Mouse (Mus musculus) liver, embryonic 16.5 days (tissue): ENCODE measurements around the gene Krtap3-1. TPM values are rescaled to one million over a fixed set of nuclear protein-coding genes. Genes with fewer than 3 reads are reported as not detected.

Experiments
- ATAC-seq: fragments of 200-750 bp; cut with Nextera tagmentation; 2 replicates; pipeline ENCODE4 v1.8.0; 2017; ENCODE audit warnings: low read depth, mild to moderate bottlenecking, moderate number of reproducible peaks, moderate library complexity
- H3K27ac ChIP-seq: fragments of 300-500 bp; sonication (generic); 2 replicates; pipeline ENCODE4 v1.5.1; 2014; ENCODE audit warnings: mild to moderate bottlenecking, low read length
- H3K27me3 ChIP-seq: fragments of 300-500 bp; sonication (generic); 2 replicates; pipeline ENCODE4 v1.6.1; 2014; ENCODE audit warnings: low read depth, low read length, mixed read lengths; ENCODE audit not compliant: control insufficient read depth, insufficient read depth
- H3K36me3 ChIP-seq: fragments of 300-500 bp; sonication (generic); 2 replicates; pipeline ENCODE4 v1.6.1; 2014; ENCODE audit warnings: mild to moderate bottlenecking; ENCODE audit not compliant: control insufficient read depth, insufficient read depth
- H3K4me1 ChIP-seq: fragments of 300-500 bp; sonication (generic); 2 replicates; pipeline ENCODE4 v1.6.1; 2014; ENCODE audit warnings: low read depth, low read length, mixed read lengths; ENCODE audit not compliant: control insufficient read depth
- H3K4me2 ChIP-seq: fragments of 300-500 bp; sonication (generic); 2 replicates; pipeline ENCODE4 v1.6.1; 2014; ENCODE audit warnings: low read depth, low read length, mixed read lengths
- H3K4me3 ChIP-seq: fragments of 300-500 bp; sonication (generic); 2 replicates; pipeline ENCODE4 v1.5.1; 2014; ENCODE audit warnings: low read depth, mild to moderate bottlenecking, low read length
- H3K9ac ChIP-seq: fragments of 300-500 bp; sonication (generic); 2 replicates; pipeline ENCODE4 v1.6.1; 2014; ENCODE audit warnings: low read depth, low read length
- H3K9me3 ChIP-seq: fragments of 300-500 bp; sonication (generic); replicated peaks from 2 replicates; pipeline ENCODE4 v1.6.1; 2016; ENCODE audit warnings: low read length; ENCODE audit not compliant: control insufficient read depth
- WGBS: fragments of 180-500 bp; shearing (Covaris S2); extraction: QIAGEN DNeasy Blood & Tissue Kit; methylation state at CpG from one replicate; pipeline ENCODE4 v1.1.7; 2014; ENCODE audit not compliant: insufficient replicate concordance; 5-methylcytosine and 5-hydroxymethylcytosine counted together
- polyA plus RNA-seq: library from polyadenylated mRNA; unstranded; fragments of >200 nt; fragmentation: Nextera tagmentation; extraction: Ambion mirVana; gene quantifications from 2 replicates; pipeline ENCODE4 v1.2.1, GENCODE M21; 2015

Krtap3-1 gene
- polyA plus RNA-seq, 1 experiment from 2014 or later = not detected

DNA sequence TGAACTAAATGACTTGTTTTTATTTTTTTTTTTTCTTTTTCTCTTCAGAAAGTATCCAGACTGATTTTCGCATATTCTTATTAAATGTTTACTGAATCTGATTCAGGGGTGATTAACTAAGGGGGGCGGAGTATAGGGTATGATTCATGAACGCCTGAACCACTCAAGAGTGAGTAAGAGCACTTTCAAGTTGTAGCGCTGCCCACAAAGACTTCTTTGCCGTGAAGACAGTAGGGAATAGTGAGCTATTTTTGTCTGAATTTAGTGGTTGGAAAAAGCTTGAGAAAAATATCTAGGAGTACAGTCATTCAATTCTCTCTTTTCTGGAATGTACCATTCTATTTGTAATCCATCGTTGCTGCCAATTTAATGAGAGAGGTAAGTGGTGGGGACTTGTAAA lies 15.1 kb upstream of the Krtap3-1 start:
- no peak overlapping the region for H3K9ac ChIP-seq
- no peak overlapping the region for H3K4me3 ChIP-seq
- H3K4me2 ChIP-seq = no peak overlapping the region
- no peaks in the 10 kb centered on the region for H3K27me3 ChIP-seq
- no peak overlapping the region for H3K27ac ChIP-seq
- no peak for ATAC-seq
- no peaks in the 10 kb centered on the region for H3K9me3 ChIP-seq
- 60% methylated on average over 6 of the region's 6 CpGs for WGBS
- H3K36me3 ChIP-seq = no peaks in the 10 kb centered on the region
- H3K4me1 ChIP-seq = no peaks in the 10 kb centered on the region

DNA sequence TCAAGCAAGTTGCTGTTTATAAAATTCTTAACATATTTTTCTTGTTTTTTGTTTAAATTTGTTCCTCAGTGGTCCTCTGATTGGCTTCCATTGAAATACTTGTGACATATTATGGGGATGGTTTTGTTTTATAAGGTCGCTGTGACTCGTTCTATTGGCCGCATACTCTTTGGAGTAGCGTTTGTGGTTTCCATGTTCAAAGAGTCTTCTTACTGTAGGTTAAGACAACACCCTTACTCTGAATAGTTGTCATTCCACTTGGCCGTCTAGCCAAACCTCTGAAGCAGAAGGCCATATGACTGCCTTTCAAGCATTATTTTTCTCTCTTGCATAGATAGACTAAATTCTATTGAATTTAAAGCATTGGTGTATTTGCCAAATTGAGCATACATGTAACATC lies 14.6 kb upstream of the Krtap3-1 start:
- Histone ChIP-seq H3K27me3 (no peaks in the 10 kb centered on the region), H3K27ac (no peak overlapping the region), H3K4me2 (no peak overlapping the region), H3K9me3 (no peaks in the 10 kb centered on the region), H3K36me3 (no peaks in the 10 kb centered on the region), H3K4me1 (no peaks in the 10 kb centered on the region), H3K9ac (no peak overlapping the region), H3K4me3 (no peak overlapping the region)
- 72% methylated on average over 5 of the region's 5 CpGs for WGBS
- ATAC-seq = no peak

DNA sequence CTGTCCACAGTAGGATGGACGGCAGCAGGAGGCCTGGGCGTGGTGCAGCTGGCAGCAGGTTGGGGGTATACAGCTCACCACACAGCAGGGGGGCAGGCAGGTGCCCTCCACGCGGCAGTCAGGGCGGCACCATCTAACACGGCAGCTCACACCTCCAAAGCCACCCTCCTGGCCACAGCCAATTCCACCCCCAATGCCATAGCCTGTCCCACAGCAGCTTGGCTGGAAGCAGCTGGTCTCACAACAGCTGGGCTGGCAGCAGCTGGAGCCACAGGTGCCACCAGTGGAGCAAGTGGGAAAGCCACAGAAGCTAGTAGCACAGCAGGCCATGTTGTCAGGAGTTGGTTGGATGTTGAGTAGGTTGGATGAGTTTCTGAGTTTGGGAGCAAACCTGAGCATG lies 14.2 kb upstream of the Krtap3-1 start, which contains the start of gene Krtap1-5:
Krtap1-5 (minus strand) TSS at position 381 of the 400 bp plus-strand sequence.
- no peak within 1 kb of the TSS for H3K4me2 ChIP-seq
- no peaks in the 10 kb centered on the region for H3K4me1 ChIP-seq
- no peak within 1 kb of the TSS for H3K9ac ChIP-seq
- H3K27ac ChIP-seq = no peak within 1 kb of the TSS
- ATAC-seq = no peak
- WGBS = 77% methylated on average over 6 of the region's 6 CpGs
- H3K4me3 ChIP-seq = no peak within 1 kb of the TSS
- no peaks in the 10 kb centered on the region for H3K36me3 ChIP-seq
- H3K9me3 ChIP-seq = no peaks in the 10 kb centered on the region
- H3K27me3 ChIP-seq = no peaks in the 10 kb centered on the region

DNA sequence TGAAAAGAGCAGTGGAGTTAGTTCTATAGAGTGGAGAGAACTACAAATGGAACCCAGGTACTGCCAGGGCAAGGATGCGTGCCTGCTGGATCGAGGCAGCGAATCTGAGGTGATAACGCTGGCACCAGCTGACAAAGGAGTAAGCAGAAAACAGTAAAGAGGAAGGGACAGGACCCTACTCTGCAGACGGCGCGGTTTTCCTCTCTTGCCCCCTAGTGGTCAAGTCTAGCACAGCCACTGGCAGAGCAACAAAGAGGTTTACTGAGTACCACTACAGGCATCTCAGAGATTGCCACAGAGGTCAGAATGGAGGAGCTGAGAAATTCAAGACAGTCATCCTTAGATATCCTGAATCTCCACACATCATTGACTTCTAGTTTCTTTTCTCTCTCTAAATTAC lies 7.7 kb upstream of the Krtap3-1 start:
- H3K27me3 ChIP-seq = no peaks in the 10 kb centered on the region
- no peak for ATAC-seq
- H3K4me3 ChIP-seq = no peak overlapping the region
- H3K36me3 ChIP-seq = no peaks in the 10 kb centered on the region
- no peaks in the 10 kb centered on the region for H3K9me3 ChIP-seq
- H3K9ac ChIP-seq = no peak overlapping the region
- H3K27ac ChIP-seq = no peak overlapping the region
- no peaks in the 10 kb centered on the region for H3K4me1 ChIP-seq
- H3K4me2 ChIP-seq = no peak overlapping the region
- WGBS = 5% methylated on average over 7 of the region's 7 CpGs

DNA sequence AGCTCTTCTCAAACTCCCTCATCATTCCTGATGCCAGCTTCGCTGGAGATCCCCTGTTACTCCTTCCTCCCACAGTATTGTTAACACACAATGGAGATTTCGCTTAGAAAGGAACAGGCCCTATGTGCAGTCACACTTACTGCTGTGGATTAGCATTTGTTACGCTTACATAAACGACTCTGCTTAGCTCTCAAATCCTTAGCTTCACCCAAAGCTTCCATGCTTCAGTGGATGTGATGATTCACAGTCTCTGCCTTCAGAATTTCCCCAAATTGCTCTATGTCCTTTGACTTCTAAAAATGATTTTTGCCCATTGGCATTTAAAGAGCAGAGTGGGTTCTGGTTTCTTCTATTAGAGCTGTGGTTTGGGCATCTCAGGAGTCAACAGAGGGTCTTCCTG lies 6.7 kb upstream of the Krtap3-1 start:
- ATAC-seq = no peak
- no peaks in the 10 kb centered on the region for H3K9me3 ChIP-seq
- 47% methylated on average over 4 of the region's 4 CpGs for WGBS

DNA sequence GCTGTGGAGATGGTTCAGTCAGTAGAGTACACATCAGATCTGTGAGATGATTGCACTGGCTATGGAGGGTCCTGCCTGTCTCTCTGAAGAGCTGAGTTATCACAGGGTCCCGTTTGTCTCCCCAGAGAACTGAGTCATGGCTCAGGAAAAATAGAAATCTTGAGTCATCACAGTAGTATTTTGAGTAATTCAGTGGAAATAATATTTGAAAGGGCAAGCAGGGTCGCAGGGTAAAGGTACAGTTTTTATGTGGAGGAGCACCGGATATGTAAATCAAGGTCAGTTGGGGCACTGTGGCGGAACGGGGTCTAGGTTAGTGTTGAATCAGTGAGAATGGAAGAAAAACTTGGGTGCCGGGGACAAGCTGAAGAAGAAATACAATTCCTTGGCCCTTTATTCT lies 3.9 kb downstream of the Krtap3-1 start:
- no peak overlapping the region for H3K27ac ChIP-seq
- H3K9me3 ChIP-seq = no peaks in the 10 kb centered on the region
- no peak overlapping the region for H3K9ac ChIP-seq
- no peaks in the 10 kb centered on the region for H3K27me3 ChIP-seq
- WGBS = 60% methylated on average over 6 of the region's 6 CpGs
- no peak for ATAC-seq
- no peaks in the 10 kb centered on the region for H3K4me1 ChIP-seq
- no peak overlapping the region for H3K4me3 ChIP-seq
- H3K4me2 ChIP-seq = no peak overlapping the region
- H3K36me3 ChIP-seq = no peaks in the 10 kb centered on the region

More for the DNA sequence above, 6.7 kb upstream of the Krtap3-1 start:
- H3K36me3 ChIP-seq = no peaks in the 10 kb centered on the region
- no peaks in the 10 kb centered on the region for H3K27me3 ChIP-seq
- no peak overlapping the region for H3K9ac ChIP-seq
- H3K4me3 ChIP-seq = no peak overlapping the region
- H3K4me2 ChIP-seq = no peak overlapping the region
- no peaks in the 10 kb centered on the region for H3K4me1 ChIP-seq
- H3K27ac ChIP-seq = no peak overlapping the region

DNA sequence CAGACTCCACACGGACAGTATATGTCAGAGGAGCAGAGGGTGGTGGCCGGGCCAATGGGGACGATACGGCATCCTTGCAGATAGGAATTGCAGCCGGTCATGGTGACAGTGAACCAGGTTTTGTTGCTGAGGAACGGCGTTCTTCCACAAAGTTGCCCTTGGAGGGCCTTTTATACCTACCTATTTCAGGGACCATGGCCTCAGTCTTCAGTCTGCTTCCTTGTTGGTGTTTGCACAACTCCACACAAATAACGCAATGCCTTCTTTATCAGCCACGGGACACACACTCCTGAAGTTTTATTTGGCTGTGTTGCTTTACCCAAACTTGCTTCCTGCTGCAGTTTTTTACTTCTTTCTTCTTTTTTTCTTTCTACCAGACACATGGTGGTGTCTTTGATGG lies 7.1 kb downstream of the Krtap3-1 start, which contains the start of gene Gm11939:
Gm11939 (minus strand) TSS at position 101 of the 400 bp plus-strand sequence.
- no peak for ATAC-seq
- Histone ChIP-seq H3K4me2 (no peak within 1 kb of the TSS), H3K4me1 (no peaks in the 10 kb centered on the region), H3K27me3 (no peaks in the 10 kb centered on the region), H3K4me3 (no peak within 1 kb of the TSS), H3K27ac (no peak within 1 kb of the TSS), H3K9me3 (no peaks in the 10 kb centered on the region), H3K9ac (no peak within 1 kb of the TSS), H3K36me3 (no peaks in the 10 kb centered on the region)
- WGBS = 67% methylated on average over 9 of the region's 9 CpGs

DNA sequence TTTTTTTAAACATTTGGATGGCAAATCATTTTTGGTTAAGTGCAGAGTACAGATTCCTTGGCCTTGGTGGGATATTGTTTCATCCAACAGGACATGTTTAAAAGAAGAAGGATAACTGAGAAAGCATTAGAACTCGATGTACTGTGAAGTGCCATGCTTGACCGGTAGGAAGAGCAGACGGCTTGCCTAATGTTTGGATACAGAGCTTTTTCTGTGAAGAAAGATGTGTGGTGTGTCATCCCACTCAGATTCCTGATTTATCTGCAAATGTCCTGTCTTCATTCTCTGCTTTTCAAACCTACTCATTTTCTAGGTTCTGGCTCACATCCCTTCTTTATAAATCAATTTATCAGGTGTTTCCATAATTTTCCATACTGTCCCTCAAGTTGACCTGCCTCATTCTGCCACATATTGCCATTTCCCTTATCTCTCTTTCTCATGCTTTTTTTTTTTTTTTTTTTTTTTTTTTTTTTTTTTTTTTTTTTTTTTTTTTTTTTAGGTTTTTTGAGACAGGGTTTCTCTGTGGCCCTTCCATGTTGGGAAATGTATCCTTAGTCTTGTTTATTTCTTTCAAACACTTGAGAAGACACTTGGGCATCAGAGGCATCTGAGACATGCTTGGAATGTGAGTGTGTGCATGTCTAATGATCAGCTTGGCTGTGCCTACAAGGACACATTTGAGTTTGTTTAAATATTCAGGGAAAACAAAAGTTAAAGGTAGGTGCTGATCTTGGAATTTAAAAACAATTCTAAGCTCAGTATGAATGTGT lies 8.3 kb downstream of the Krtap3-1 start:
- ATAC-seq = no peak
- Histone ChIP-seq H3K4me3 (no peak overlapping the region), H3K4me2 (no peak overlapping the region), H3K27me3 (no peaks in the 10 kb centered on the region), H3K27ac (no peak overlapping the region), H3K9me3 (no peaks in the 10 kb centered on the region), H3K9ac (no peak overlapping the region), H3K36me3 (no peaks in the 10 kb centered on the region), H3K4me1 (no peaks in the 10 kb centered on the region)
- WGBS = 73% methylated on average over 3 of the region's 3 CpGs

DNA sequence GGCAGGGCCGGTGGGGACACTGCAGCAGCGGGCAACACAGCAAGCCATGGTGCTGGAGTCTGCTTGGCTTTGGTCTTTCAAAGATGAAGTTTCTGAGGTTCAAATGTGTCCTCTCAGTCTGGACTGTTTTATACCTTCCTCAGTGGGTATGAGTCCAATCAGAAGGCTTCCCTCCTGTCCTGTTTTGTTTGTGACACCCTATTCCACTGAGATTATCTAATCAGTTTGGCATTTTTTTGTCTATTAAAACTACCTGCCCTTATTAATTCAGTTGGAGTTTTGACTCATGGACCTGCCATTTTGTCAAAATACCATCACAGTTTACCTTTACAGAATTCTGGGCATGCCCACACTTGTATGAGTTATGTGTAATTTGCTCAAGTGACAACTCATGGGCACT lies 9.7 kb downstream of the Krtap3-1 start, which contains the start of gene Krtap3-2:
Krtap3-2 (minus strand) TSS at position 101 of the 400 bp plus-strand sequence.
- H3K9ac ChIP-seq = no peak within 1 kb of the TSS
- H3K27me3 ChIP-seq = no peaks in the 10 kb centered on the region
- no peak within 1 kb of the TSS for H3K4me2 ChIP-seq
- H3K4me3 ChIP-seq = no peak within 1 kb of the TSS
- no peaks in the 10 kb centered on the region for H3K4me1 ChIP-seq
- ATAC-seq = no peak
- H3K36me3 ChIP-seq = no peaks in the 10 kb centered on the region
- no peak within 1 kb of the TSS for H3K27ac ChIP-seq
- no peaks in the 10 kb centered on the region for H3K9me3 ChIP-seq
- WGBS = 63% methylated on average over 2 of the region's 2 CpGs
